Mouse (Mus musculus): ENCODE measurements around the gene Fbxw21. TPM values are rescaled to one million over a fixed set of nuclear protein-coding genes. Genes with fewer than 3 reads are reported as not detected.
A peak's percentile ranks its signal among the peaks of the same experiment; 100 is the strongest.

Fbxw21 gene
- polyA plus RNA-seq, 1 experiment from 2014 or later = not detected

- H3K36me3 ChIP-seq (ENCODE audit: control insufficient read depth, insufficient read depth, low read length) = peaks cover 100% of the 10 kb centered on the region
- no peak overlapping the region for H3K9ac ChIP-seq (ENCODE audit: low read length)
- 90% methylated on average over 9 of the region's 9 CpGs for WGBS
- H3K27me3 ChIP-seq (ENCODE audit: control insufficient read depth, insufficient read depth, low read length) = no peaks in the 10 kb centered on the region
- no peaks in the 10 kb centered on the region for H3K9me3 ChIP-seq (ENCODE audit: control insufficient read depth, low read length)
- ATAC-seq (ENCODE audit: insufficient number of reproducible peaks, insufficient read depth, low FRiP score, low read depth) = no peak
- H3K27ac ChIP-seq (replicated peaks in 1 of 2; ENCODE audit: control insufficient read depth in 1 of 2, insufficient read depth in 1 of 2, low read depth in 2 of 2, low read length in 2 of 2) = no peak overlapping the region
- no peak overlapping the region for H3K4me2 ChIP-seq (ENCODE audit: low read length)
- no peaks in the 10 kb centered on the region for H3K4me1 ChIP-seq (ENCODE audit: control insufficient read depth in 2 of 2, insufficient read depth in 2 of 2, low read length in 2 of 2)
- H3K4me3 ChIP-seq (ENCODE audit: control insufficient read depth in 1 of 2, insufficient read depth in 1 of 2, low read depth in 1 of 2, low read length in 2 of 2) = no peak overlapping the region
Measured at GRCm38 (mm10) chr9:109111591-109111990, 50.2 kb downstream of the Fbxw21 start.

GRCm38 (mm10) chr9:109111101-109111500 lies 50.7 kb downstream of the Fbxw21 start:
- Histone ChIP-seq H3K4me3 (ENCODE audit: control insufficient read depth in 1 of 2, insufficient read depth in 1 of 2, low read depth in 1 of 2, low read length in 2 of 2) (no peak overlapping the region), H3K9me3 (ENCODE audit: control insufficient read depth, low read length) (no peaks in the 10 kb centered on the region), H3K4me1 (ENCODE audit: control insufficient read depth in 2 of 2, insufficient read depth in 2 of 2, low read length in 2 of 2) (no peaks in the 10 kb centered on the region), H3K27me3 (ENCODE audit: control insufficient read depth, insufficient read depth, low read length) (no peaks in the 10 kb centered on the region), H3K36me3 (ENCODE audit: control insufficient read depth, insufficient read depth, low read length) (peaks cover 100% of the 10 kb centered on the region), H3K27ac (replicated peaks in 1 of 2; ENCODE audit: control insufficient read depth in 1 of 2, insufficient read depth in 1 of 2, low read depth in 2 of 2, low read length in 2 of 2) (no peak overlapping the region), H3K4me2 (ENCODE audit: low read length) (no peak overlapping the region), H3K9ac (ENCODE audit: low read length) (no peak overlapping the region)
- WGBS = 87% methylated on average over 4 of the region's 4 CpGs
- ATAC-seq (ENCODE audit: insufficient number of reproducible peaks, insufficient read depth, low FRiP score, low read depth) = no peak

- H3K9ac ChIP-seq (ENCODE audit: low read length) = no peak overlapping the region
- H3K9me3 ChIP-seq (ENCODE audit: control insufficient read depth, low read length) = no peaks in the 10 kb centered on the region
- H3K4me3 ChIP-seq (ENCODE audit: control insufficient read depth in 1 of 2, insufficient read depth in 1 of 2, low read depth in 1 of 2, low read length in 2 of 2) = no peak overlapping the region
- WGBS = 95% methylated on average over 11 of the region's 11 CpGs
- H3K36me3 ChIP-seq (ENCODE audit: control insufficient read depth, insufficient read depth, low read length) = peaks cover 100% of the 10 kb centered on the region
- H3K4me2 ChIP-seq (ENCODE audit: low read length) = no peak overlapping the region
- H3K27me3 ChIP-seq (ENCODE audit: control insufficient read depth, insufficient read depth, low read length) = no peaks in the 10 kb centered on the region
- no peak for ATAC-seq (ENCODE audit: insufficient number of reproducible peaks, insufficient read depth, low FRiP score, low read depth)
- H3K4me1 ChIP-seq (ENCODE audit: control insufficient read depth in 2 of 2, insufficient read depth in 2 of 2, low read length in 2 of 2) = peaks cover 2% of the 10 kb centered on the region in 2 experiments; a peak in 3 of 4 replicates
- no peak overlapping the region for H3K27ac ChIP-seq (replicated peaks in 1 of 2; ENCODE audit: control insufficient read depth in 1 of 2, insufficient read depth in 1 of 2, low read depth in 2 of 2, low read length in 2 of 2)
Measured at GRCm38 (mm10) chr9:109110240-109110639, 51.6 kb downstream of the Fbxw21 start.

GRCm38 (mm10) chr9:109107341-109107740 lies 54.5 kb downstream of the Fbxw21 start:
- Histone ChIP-seq H3K4me1 (ENCODE audit: control insufficient read depth in 2 of 2, insufficient read depth in 2 of 2, low read length in 2 of 2) (peaks cover 15 to 19% of the 10 kb centered on the region in 2 experiments), H3K27ac (replicated peaks in 1 of 2; ENCODE audit: control insufficient read depth in 1 of 2, insufficient read depth in 1 of 2, low read depth in 2 of 2, low read length in 2 of 2) (no peak overlapping the region), H3K27me3 (ENCODE audit: control insufficient read depth, insufficient read depth, low read length) (no peaks in the 10 kb centered on the region), H3K4me3 (ENCODE audit: control insufficient read depth in 1 of 2, insufficient read depth in 1 of 2, low read depth in 1 of 2, low read length in 2 of 2) (no peak overlapping the region), H3K9ac (ENCODE audit: low read length) (no peak overlapping the region), H3K4me2 (ENCODE audit: low read length) (no peak overlapping the region), H3K9me3 (ENCODE audit: control insufficient read depth, low read length) (no peaks in the 10 kb centered on the region), H3K36me3 (ENCODE audit: control insufficient read depth, insufficient read depth, low read length) (peaks cover 100% of the 10 kb centered on the region)
- WGBS = 92% methylated on average over 3 of the region's 6 CpGs
- ATAC-seq (ENCODE audit: insufficient number of reproducible peaks, insufficient read depth, low FRiP score, low read depth) = no peak

- no peak overlapping the region for H3K4me2 ChIP-seq (ENCODE audit: low read length)
- WGBS = 93% methylated on average over 12 of the region's 12 CpGs
- no peak overlapping the region for H3K27ac ChIP-seq (replicated peaks in 1 of 2; ENCODE audit: control insufficient read depth in 1 of 2, insufficient read depth in 1 of 2, low read depth in 2 of 2, low read length in 2 of 2)
- H3K36me3 ChIP-seq (ENCODE audit: control insufficient read depth, insufficient read depth, low read length) = peaks cover 97% of the 10 kb centered on the region
- no peak for ATAC-seq (ENCODE audit: insufficient number of reproducible peaks, insufficient read depth, low FRiP score, low read depth)
- no peaks in the 10 kb centered on the region for H3K9me3 ChIP-seq (ENCODE audit: control insufficient read depth, low read length)
- H3K27me3 ChIP-seq (ENCODE audit: control insufficient read depth, insufficient read depth, low read length) = no peaks in the 10 kb centered on the region
- no peak overlapping the region for H3K4me3 ChIP-seq (ENCODE audit: control insufficient read depth in 1 of 2, insufficient read depth in 1 of 2, low read depth in 1 of 2, low read length in 2 of 2)
- H3K9ac ChIP-seq (ENCODE audit: low read length) = no peak overlapping the region
- peaks cover 15 to 20% of the 10 kb centered on the region in 2 experiments for H3K4me1 ChIP-seq (ENCODE audit: control insufficient read depth in 2 of 2, insufficient read depth in 2 of 2, low read length in 2 of 2)
Measured at GRCm38 (mm10) chr9:109105648-109106047, 56.2 kb downstream of the Fbxw21 start.

- Histone ChIP-seq H3K9ac (ENCODE audit: low read length) (peak overlapping the region; percentile 25; the same call in 1 of the 2 replicates), H3K27ac (replicated peaks in 1 of 2; ENCODE audit: control insufficient read depth in 1 of 2, insufficient read depth in 1 of 2, low read depth in 2 of 2, low read length in 2 of 2) (peak overlapping the region in 1 of 2 experiments; percentile 19; a peak in 1 of 4 replicates), H3K36me3 (ENCODE audit: control insufficient read depth, insufficient read depth, low read length) (peaks cover 95% of the 10 kb centered on the region), H3K27me3 (ENCODE audit: control insufficient read depth, insufficient read depth, low read length) (no peaks in the 10 kb centered on the region), H3K4me2 (ENCODE audit: low read length) (no peak overlapping the region; the same call in 1 of the 2 replicates), H3K9me3 (ENCODE audit: control insufficient read depth, low read length) (no peaks in the 10 kb centered on the region), H3K4me1 (ENCODE audit: control insufficient read depth in 2 of 2, insufficient read depth in 2 of 2, low read length in 2 of 2) (peaks cover 15 to 27% of the 10 kb centered on the region in 2 experiments), H3K4me3 (ENCODE audit: control insufficient read depth in 1 of 2, insufficient read depth in 1 of 2, low read depth in 1 of 2, low read length in 2 of 2) (no peak overlapping the region)
- WGBS = 51% methylated on average over 12 of the region's 12 CpGs
- peak; percentile 38; the same call in 1 of the 2 replicates for ATAC-seq (ENCODE audit: insufficient number of reproducible peaks, insufficient read depth, low FRiP score, low read depth)
Measured at GRCm38 (mm10) chr9:109105011-109105410, 56.8 kb downstream of the Fbxw21 start.

- ATAC-seq (ENCODE audit: insufficient number of reproducible peaks, insufficient read depth, low FRiP score, low read depth) = no peak
- Histone ChIP-seq H3K9ac (ENCODE audit: low read length) (0 out of 2 replicates have a peak overlapping the region, but pooled peaks have one; percentile 25), H3K27ac (replicated peaks in 1 of 2; ENCODE audit: control insufficient read depth in 1 of 2, insufficient read depth in 1 of 2, low read depth in 2 of 2, low read length in 2 of 2) (no peak overlapping the region), H3K4me2 (ENCODE audit: low read length) (no peak overlapping the region), H3K27me3 (ENCODE audit: control insufficient read depth, insufficient read depth, low read length) (no peaks in the 10 kb centered on the region), H3K4me3 (ENCODE audit: control insufficient read depth in 1 of 2, insufficient read depth in 1 of 2, low read depth in 1 of 2, low read length in 2 of 2) (no peak overlapping the region), H3K9me3 (ENCODE audit: control insufficient read depth, low read length) (no peaks in the 10 kb centered on the region), H3K4me1 (ENCODE audit: control insufficient read depth in 2 of 2, insufficient read depth in 2 of 2, low read length in 2 of 2) (peaks cover 23 to 36% of the 10 kb centered on the region in 2 experiments), H3K36me3 (ENCODE audit: control insufficient read depth, insufficient read depth, low read length) (peaks cover 91% of the 10 kb centered on the region)
- WGBS = 91% methylated on average over 9 of the region's 9 CpGs
Measured at GRCm38 (mm10) chr9:109104083-109104482, 57.8 kb downstream of the Fbxw21 start.

GRCm38 (mm10) chr9:109103250-109103649 lies 58.6 kb downstream of the Fbxw21 start:
- no peaks in the 10 kb centered on the region for H3K27me3 ChIP-seq (ENCODE audit: control insufficient read depth, insufficient read depth, low read length)
- H3K9ac ChIP-seq (ENCODE audit: low read length) = no peak overlapping the region
- 67% methylated on average over 7 of the region's 7 CpGs for WGBS
- peaks cover 82% of the 10 kb centered on the region for H3K36me3 ChIP-seq (ENCODE audit: control insufficient read depth, insufficient read depth, low read length)
- no peak overlapping the region for H3K27ac ChIP-seq (replicated peaks in 1 of 2; ENCODE audit: control insufficient read depth in 1 of 2, insufficient read depth in 1 of 2, low read depth in 2 of 2, low read length in 2 of 2)
- H3K4me1 ChIP-seq (ENCODE audit: control insufficient read depth in 2 of 2, insufficient read depth in 2 of 2, low read length in 2 of 2) = peaks cover 31 to 44% of the 10 kb centered on the region in 2 experiments
- no peaks in the 10 kb centered on the region for H3K9me3 ChIP-seq (ENCODE audit: control insufficient read depth, low read length)
- H3K4me3 ChIP-seq (ENCODE audit: control insufficient read depth in 1 of 2, insufficient read depth in 1 of 2, low read depth in 1 of 2, low read length in 2 of 2) = no peak overlapping the region
- H3K4me2 ChIP-seq (ENCODE audit: low read length) = no peak overlapping the region
- ATAC-seq (ENCODE audit: insufficient number of reproducible peaks, insufficient read depth, low FRiP score, low read depth) = no peak

All from heart, embryonic 14.5 days (tissue).